Mouse (Mus musculus) cortical plate, adult 2 months (tissue): Measurements from ENCODE around the gene Pawr.

ENCODE experiments used
- CTCF ChIP-seq: fragments of 200-500 bp; IDR thresholded peaks from 2 replicates; pipeline ENCODE4 v1.5.1; 2011; ENCODE audit warnings: mild to moderate bottlenecking, control low read depth, low read length; ENCODE audit not compliant: insufficient read depth; ENCODE audit errors: extremely low read depth
- POLR2A ChIP-seq: fragments of 200-500 bp; IDR thresholded peaks from 2 replicates; pipeline ENCODE4 v1.6.1; 2011; ENCODE audit warnings: mild to moderate bottlenecking, low read length, control low read depth; ENCODE audit not compliant: insufficient read depth; ENCODE audit errors: extremely low read depth

- TF ChIP-seq POLR2A (no peak), CTCF (no peak)
These were observed 62.4 kb downstream of the Pawr start for GRCm38 (mm10) chr10:108394306-108394705.
